Comparison of ENCODE assay signal across 16 mouse cellular contexts in genomic region chr6:71486867-71487266, GRCm38 (mm10).
"Had no signal": no experiment of that assay in that cellular context is flagged by ENCODE, and none has a peak within 500 bp of the region (broad histone marks: within the 10 kb centered on the region; RNA-seq: fewer than 3 reads in every experiment).

No protein-coding gene starts in this region.

- H3K36me3 ChIP-seq: intestine, embryonic 15.5 days; limb, embryonic 10.5 days; limb, embryonic 13.5 days; liver, embryonic 15.5 days; midbrain, embryonic 12.5 days; midbrain, embryonic 15.5 days; neural tube, embryonic 13.5 days had no signal

- DNase-seq: layer of hippocampus, adult 9-11 months; liver; lung, adult 2 months; lung, postnatal 14 days; lung, postnatal 4 days; thymus, postnatal 25 days had no signal

- H3K9me3 ChIP-seq: intestine, embryonic 15.5 days; limb, embryonic 10.5 days; limb, embryonic 13.5 days; liver, embryonic 15.5 days; midbrain, embryonic 12.5 days; midbrain, embryonic 15.5 days; neural tube, embryonic 13.5 days had no signal

- H3K4me3 ChIP-seq: intestine, embryonic 15.5 days; layer of hippocampus, adult 2 months; limb, embryonic 10.5 days; limb, embryonic 13.5 days; liver, embryonic 15.5 days; midbrain, embryonic 12.5 days; midbrain, embryonic 15.5 days; myocyte; neural tube, embryonic 13.5 days had no signal

- H3K4me2 ChIP-seq: intestine, embryonic 15.5 days; limb, embryonic 13.5 days; liver, embryonic 15.5 days; midbrain, embryonic 12.5 days; midbrain, embryonic 15.5 days; neural tube, embryonic 13.5 days had no signal

- H3K9ac ChIP-seq: intestine, embryonic 15.5 days; limb, embryonic 13.5 days; liver, embryonic 15.5 days; midbrain, embryonic 12.5 days; midbrain, embryonic 15.5 days; neural tube, embryonic 13.5 days had no signal

- H3K27me3 ChIP-seq: intestine, embryonic 15.5 days; limb, embryonic 13.5 days; liver, embryonic 15.5 days; midbrain, embryonic 12.5 days; midbrain, embryonic 15.5 days; neural tube, embryonic 13.5 days had no signal

- H3K4me1 ChIP-seq: intestine, embryonic 15.5 days; limb, embryonic 13.5 days; liver, embryonic 15.5 days; midbrain, embryonic 12.5 days; midbrain, embryonic 15.5 days; neural tube, embryonic 13.5 days had no signal

- ATAC-seq: intestine, embryonic 15.5 days; midbrain, embryonic 15.5 days had no signal

- H3K27ac ChIP-seq: kidney, postnatal 0 days; layer of hippocampus, adult 2 months; limb, embryonic 10.5 days; limb, embryonic 13.5 days; liver, embryonic 15.5 days; midbrain, embryonic 12.5 days; midbrain, embryonic 15.5 days; neural tube, embryonic 13.5 days had no signal
